ENCODE assay signal across 8 mouse cellular contexts in genomic region chr8:105270101-105270915, GRCm38 (mm10). TPM values are rescaled to one million over a fixed set of nuclear protein-coding genes. Genes with fewer than 3 reads are reported as not detected.
A peak's percentile ranks its signal among the peaks of the same experiment; 100 is the strongest.
DNase-seq lines count a peak whose midpoint lies in the region; ATAC-seq and TF ChIP-seq lines count a peak whose summit lies in the region.

No protein-coding gene starts in this region.

- peaks cover 73% of the 10 kb centered on the region for H3K27me3 ChIP-seq in intestine, embryonic 16.5 days (replicated peaks; ENCODE audit: control insufficient read depth, insufficient read depth, low read length)
- H3K27me3 ChIP-seq in neural tube, embryonic 13.5 days: peaks cover 99% of the 10 kb centered on the region

- no peaks in the 10 kb centered on the region for H3K9me3 ChIP-seq in intestine, embryonic 16.5 days (ENCODE audit: control insufficient read depth, low read length)
- no peaks in the 10 kb centered on the region for H3K9me3 ChIP-seq in neural tube, embryonic 13.5 days

- TF ChIP-seq CTCF in lung, adult 2 months (IDR thresholded peaks at IDR 0.05; ENCODE audit: insufficient read depth, low read length): no peak
- TF ChIP-seq CTCF in embryonic fibroblast, embryonic 13.5 days (IDR thresholded peaks at IDR 0.05; ENCODE audit: borderline replicate concordance, insufficient read depth, low read length): no peak

- peak overlapping the region; percentile 81 for H3K4me2 ChIP-seq in intestine, embryonic 16.5 days (ENCODE audit: low read depth, low read length)
- peak overlapping the region; percentile 74 for H3K4me2 ChIP-seq in neural tube, embryonic 13.5 days

- H3K4me1 ChIP-seq in lung, adult 2 months (ENCODE audit: control insufficient read depth, insufficient read depth, low read length): peaks cover 11% of the 10 kb centered on the region
- no peaks in the 10 kb centered on the region for H3K4me1 ChIP-seq in embryonic fibroblast, embryonic 13.5 days (ENCODE audit: control insufficient read depth, insufficient read depth, low read length)
- peaks cover 29% of the 10 kb centered on the region for H3K4me1 ChIP-seq in intestine, embryonic 16.5 days (ENCODE audit: control insufficient read depth, insufficient read depth, low read length)
- H3K4me1 ChIP-seq in neural tube, embryonic 13.5 days (replicated peaks): peaks cover 35% of the 10 kb centered on the region

- WGBS in lung, adult 2 months: 32% methylated on average over 39 of the region's 39 CpGs
- 6% methylated on average over 39 of the region's 39 CpGs for WGBS in intestine, embryonic 16.5 days
- 2% methylated on average over 39 of the region's 39 CpGs for WGBS in neural tube, embryonic 13.5 days

- no peaks in the 10 kb centered on the region for H3K36me3 ChIP-seq in intestine, embryonic 16.5 days (ENCODE audit: control insufficient read depth, insufficient read depth, low read length)
- H3K36me3 ChIP-seq in neural tube, embryonic 13.5 days: no peaks in the 10 kb centered on the region

- H3K9ac ChIP-seq in intestine, embryonic 16.5 days (ENCODE audit: low read depth, low read length): peak overlapping the region; percentile 64
- peak overlapping the region; percentile 65 for H3K9ac ChIP-seq in neural tube, embryonic 13.5 days

- TF ChIP-seq POLR2A in lung, adult 2 months (IDR thresholded peaks at IDR 0.05; ENCODE audit: borderline replicate concordance, extremely low read depth, low read depth, low read length): no peak
- no peak for TF ChIP-seq POLR2A in embryonic fibroblast, embryonic 13.5 days (IDR thresholded peaks at IDR 0.05; ENCODE audit: low read depth, low read length)

- H3K4me3 ChIP-seq in lung, adult 2 months (replicated peaks; ENCODE audit: extremely low read depth, low read depth, low read length): peak overlapping the region; percentile 57
- 0 out of 2 replicates have a peak overlapping the region, but pooled peaks have one; percentile 17 for H3K4me3 ChIP-seq in embryonic fibroblast, embryonic 13.5 days (ENCODE audit: insufficient read depth, low read length)
- peak overlapping the region; percentile 55 for H3K4me3 ChIP-seq in intestine, embryonic 16.5 days (ENCODE audit: low read length)
- peak overlapping the region; percentile 47 for H3K4me3 ChIP-seq in neural tube, embryonic 13.5 days

- H3K27ac ChIP-seq in embryonic fibroblast, embryonic 13.5 days (ENCODE audit: insufficient read depth, low read length): no peak overlapping the region
- H3K27ac ChIP-seq in intestine, embryonic 16.5 days (ENCODE audit: low read length): no peak overlapping the region
- H3K27ac ChIP-seq in neural tube, embryonic 13.5 days (replicated peaks): no peak overlapping the region

- ATAC-seq in intestine, embryonic 16.5 days: no peak
- no peak for ATAC-seq in neural tube, embryonic 13.5 days (ENCODE audit: low read depth)

- DNase-seq in lung, adult 2 months: peak; percentile 27
- DNase-seq in lung, adult 18-20 months: no peak
- DNase-seq in cerebellum, postnatal 36 days: no peak
- no peak for DNase-seq in frontal cortex, adult 2 months (ENCODE audit: extremely low spot score in 1 of 2, low spot score in 1 of 2)
- DNase-seq in adrenal gland, postnatal 4 days (ENCODE audit: low spot score in 2 of 2): no peak

RNA-seq across cellular contexts. Expression of gene Hsf4, which starts 0.7 kb away (rescaled TPM):
- 20.3 and 22.1 TPM in 2 replicates for polyA plus RNA-seq in lung, adult 2 months (2012; rRNA removed)
- polyA plus RNA-seq in embryonic fibroblast, embryonic 13.5 days (2011; ENCODE audit: insufficient read length, low read depth, missing spikeins): 1.2 and 1.7 TPM in 2 replicates
- 0.17 and 0.18 TPM in 2 replicates for polyA plus RNA-seq in intestine, embryonic 16.5 days (2015; fragmentation: Nextera tagmentation; extraction: Ambion mirVana)
- polyA plus RNA-seq in neural tube, embryonic 13.5 days (2015; fragmentation: Nextera tagmentation; extraction: Ambion mirVana): 0.32 and 0.44 TPM in 2 replicates
- 20.2 and 20.7 TPM in 2 replicates for polyA plus RNA-seq in frontal cortex, adult 2 months (2012; rRNA removed)
- under 1 TPM; 0.42 to 0.53 TPM for total RNA-seq in adrenal gland, postnatal 4 days (2021)

RNA-seq across cellular contexts. Expression of gene Nol3, which starts 5.6 kb away (rescaled TPM):
- 10.7 and 11.8 TPM in 2 replicates for polyA plus RNA-seq in lung, adult 2 months (2012; rRNA removed)
- 3.0 and 3.4 TPM in 2 replicates for polyA plus RNA-seq in embryonic fibroblast, embryonic 13.5 days (2011; ENCODE audit: insufficient read length, low read depth, missing spikeins)
- polyA plus RNA-seq in intestine, embryonic 16.5 days (2015; fragmentation: Nextera tagmentation; extraction: Ambion mirVana): 1.3 and 1.4 TPM in 2 replicates
- 5.3 and 6.9 TPM in 2 replicates for polyA plus RNA-seq in neural tube, embryonic 13.5 days (2015; fragmentation: Nextera tagmentation; extraction: Ambion mirVana)
- polyA plus RNA-seq in frontal cortex, adult 2 months (2012; rRNA removed): 13.4 and 14.2 TPM in 2 replicates
- 1 to 10 TPM; 1.8 to 2.7 TPM for total RNA-seq in adrenal gland, postnatal 4 days (2021)

RNA-seq across cellular contexts. Expression of gene Fbxl8, which starts 5.9 kb away (rescaled TPM):
- polyA plus RNA-seq in lung, adult 2 months (2012; rRNA removed): 15.5 and 16.8 TPM in 2 replicates
- 3.9 and 4.3 TPM in 2 replicates for polyA plus RNA-seq in embryonic fibroblast, embryonic 13.5 days (2011; ENCODE audit: insufficient read length, low read depth, missing spikeins)
- polyA plus RNA-seq in intestine, embryonic 16.5 days (2015; fragmentation: Nextera tagmentation; extraction: Ambion mirVana): 6.0 and 6.8 TPM in 2 replicates
- polyA plus RNA-seq in neural tube, embryonic 13.5 days (2015; fragmentation: Nextera tagmentation; extraction: Ambion mirVana): 1.8 and 2.0 TPM in 2 replicates
- polyA plus RNA-seq in frontal cortex, adult 2 months (2012; rRNA removed): 2.0 and 2.1 TPM in 2 replicates
- total RNA-seq in adrenal gland, postnatal 4 days (2021): 1 to 10 TPM; 3.2 to 3.5 TPM

RNA-seq across cellular contexts. Expression of gene Tradd, which starts 5.9 kb away (rescaled TPM):
- polyA plus RNA-seq in lung, adult 2 months (2012; rRNA removed): 21.3 and 23.8 TPM in 2 replicates
- 12.5 and 15.0 TPM in 2 replicates for polyA plus RNA-seq in embryonic fibroblast, embryonic 13.5 days (2011; ENCODE audit: insufficient read length, low read depth, missing spikeins)
- polyA plus RNA-seq in intestine, embryonic 16.5 days (2015; fragmentation: Nextera tagmentation; extraction: Ambion mirVana): 44.9 and 46.0 TPM in 2 replicates
- 21.4 and 25.0 TPM in 2 replicates for polyA plus RNA-seq in neural tube, embryonic 13.5 days (2015; fragmentation: Nextera tagmentation; extraction: Ambion mirVana)
- polyA plus RNA-seq in frontal cortex, adult 2 months (2012; rRNA removed): 8.4 and 8.7 TPM in 2 replicates
- total RNA-seq in adrenal gland, postnatal 4 days (2021): 10 to 100 TPM; 15.9 to 17.4 TPM

RNA-seq across cellular contexts. Expression of gene B3gnt9, which starts 15.4 kb away (rescaled TPM):
- polyA plus RNA-seq in lung, adult 2 months (2012; rRNA removed): 35.5 and 39.2 TPM in 2 replicates
- 25.8 and 33.2 TPM in 2 replicates for polyA plus RNA-seq in embryonic fibroblast, embryonic 13.5 days (2011; ENCODE audit: insufficient read length, low read depth, missing spikeins)
- polyA plus RNA-seq in intestine, embryonic 16.5 days (2015; fragmentation: Nextera tagmentation; extraction: Ambion mirVana): 16.2 and 17.5 TPM in 2 replicates
- polyA plus RNA-seq in neural tube, embryonic 13.5 days (2015; fragmentation: Nextera tagmentation; extraction: Ambion mirVana): 7.4 and 8.8 TPM in 2 replicates
- polyA plus RNA-seq in frontal cortex, adult 2 months (2012; rRNA removed): 3.9 and 4.5 TPM in 2 replicates
- total RNA-seq in adrenal gland, postnatal 4 days (2021): 10 to 100 TPM; 10.4 to 11.3 TPM
